Mouse (Mus musculus) limb, embryonic 15.5 days (tissue): ENCODE results near the gene Acox2. TPM values are rescaled to one million over a fixed set of nuclear protein-coding genes. Genes with fewer than 3 reads are reported as not detected.

Experiments
- polyA plus RNA-seq: library from polyadenylated mRNA; unstranded; fragments of >200 nt; fragmentation: Nextera tagmentation; extraction: Ambion mirVana; gene quantifications from 2 replicates; pipeline ENCODE4 v1.2.1, GENCODE M21; 2015

Acox2 gene
- polyA plus RNA-seq, 1 experiment from 2014 or later = 0.70 TPM

Other genes with a start within 250 kb of the Acox2 start
- gene Rpp14, start 179.0 kb downstream of the Acox2 start, polyA plus RNA-seq = 47.9 and 54.4 TPM in 2 replicates
- 38.8 and 39.2 TPM in 2 replicates for gene Pxk, start 161.1 kb downstream of the Acox2 start, polyA plus RNA-seq
- gene Pdhb, start 86.3 kb downstream of the Acox2 start, polyA plus RNA-seq = 171 and 200 TPM in 2 replicates
- 8.9 and 11.2 TPM in 2 replicates for gene Kctd6, start 45.2 kb downstream of the Acox2 start, polyA plus RNA-seq
- gene Fam107a, start 58.7 kb upstream of the Acox2 start, polyA plus RNA-seq = 0.51 TPM in 2 replicates
- 0.12 and 0.37 TPM in 2 replicates for gene Oit1, start 119.4 kb upstream of the Acox2 start, polyA plus RNA-seq